Mouse (Mus musculus): ENCODE results near the gene Rsph6a. TPM values are rescaled to one million over a fixed set of nuclear protein-coding genes. Genes with fewer than 3 reads are reported as not detected.

Rsph6a gene
- not detected for polyA plus RNA-seq (2017; shearing (Covaris generic))

- ATAC-seq = no peak
Measured at GRCm38 (mm10) chr7:19054047-19054776, at the start of gene Rsph6a. Gene Rsph6a (plus strand): TSS chr7:19054690.

- no peak for ATAC-seq
Measured at GRCm38 (mm10) chr7:19005417-19006121, 48.9 kb upstream of the Rsph6a start.

DNA sequence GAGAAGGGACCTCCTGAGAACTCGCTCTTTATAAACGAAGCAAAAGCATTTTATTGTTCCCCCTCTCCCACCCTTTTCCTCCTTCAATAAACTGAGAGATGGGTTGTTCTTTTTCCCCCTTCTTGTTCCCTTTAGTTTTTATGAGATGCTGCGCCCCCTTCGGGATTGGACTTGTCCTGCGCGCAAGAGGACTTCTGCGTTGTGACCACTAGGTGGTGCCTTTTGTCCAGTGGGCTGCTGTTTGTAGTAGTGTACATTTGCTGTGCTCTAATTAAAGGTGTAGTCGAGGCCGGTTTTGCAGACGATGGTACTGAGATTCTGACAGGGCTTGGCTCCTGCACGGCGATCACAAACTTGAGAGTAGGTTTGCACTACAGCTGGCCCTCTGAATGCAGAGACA, 48.0 kb upstream of the Rsph6a start:
- ATAC-seq = peak; percentile 38

GRCm38 (mm10) chr7:19007026-19007977, 47.2 kb upstream of the Rsph6a start:
- ATAC-seq = no peak

GRCm38 (mm10) chr7:19010581-19010980, 43.9 kb upstream of the Rsph6a start:
- ATAC-seq = no peak

- ATAC-seq = no peak
Measured at GRCm38 (mm10) chr7:19012025-19012621, 42.4 kb upstream of the Rsph6a start.

DNA sequence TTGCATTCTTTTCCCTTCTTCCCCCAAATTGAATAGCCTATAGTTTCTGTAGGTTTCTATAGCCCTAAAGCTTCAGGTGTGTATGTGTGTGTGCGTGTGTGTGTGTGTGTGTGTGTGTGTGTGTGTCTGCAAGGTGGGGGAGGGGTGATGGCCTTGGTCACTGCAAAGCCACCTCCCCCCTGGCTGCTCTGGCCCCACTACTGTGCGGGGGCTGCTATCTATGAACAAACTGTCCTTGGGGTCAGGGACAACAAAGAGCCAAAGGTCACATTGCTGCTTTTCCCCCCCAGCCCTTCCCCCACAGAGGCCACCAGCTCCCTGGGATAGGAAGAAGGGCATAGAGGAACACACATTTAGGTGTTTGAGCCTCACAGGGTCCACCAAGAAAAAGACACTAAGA, 41.6 kb upstream of the Rsph6a start:
- ATAC-seq = no peak

DNA sequence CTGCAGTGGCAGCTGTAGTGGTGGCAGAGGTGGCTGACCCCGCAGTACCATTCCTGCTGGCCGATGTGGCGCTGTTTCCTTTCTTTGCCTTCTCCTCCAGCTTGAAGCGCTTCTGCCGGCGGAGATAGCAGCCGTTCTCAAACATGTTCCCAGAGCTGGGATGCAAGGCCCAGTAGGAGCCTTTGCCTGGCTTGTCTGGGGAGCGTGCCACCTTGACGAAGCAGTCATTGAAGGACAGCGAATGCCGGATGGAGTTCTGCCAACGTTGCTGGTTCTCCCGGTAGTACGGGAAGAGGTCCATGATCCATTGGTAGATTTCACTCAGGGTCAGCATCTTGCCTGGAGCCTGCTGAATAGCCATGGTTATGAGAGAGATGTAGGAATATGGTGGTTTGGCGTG, 40.0 kb upstream of the Rsph6a start:
- ATAC-seq = no peak

DNA sequence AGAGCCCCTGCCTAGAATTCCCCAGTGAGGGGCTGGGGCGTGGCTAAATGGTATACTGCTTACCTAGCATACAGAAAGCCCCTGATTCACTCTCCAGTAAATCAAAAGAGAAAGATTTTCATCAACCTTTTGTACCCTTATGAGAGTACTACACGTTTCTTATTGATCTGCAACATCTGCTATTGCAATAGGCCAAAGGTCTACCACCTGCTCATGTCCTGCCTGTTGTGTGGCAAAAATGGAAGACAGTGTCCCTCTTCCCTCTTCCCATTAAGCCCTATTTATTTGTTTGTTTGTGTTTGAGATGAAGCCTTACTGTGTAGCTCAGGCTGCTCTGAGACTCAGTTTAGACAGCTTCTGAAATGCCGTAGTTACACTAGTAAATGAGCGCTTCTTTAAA, 38.4 kb upstream of the Rsph6a start:
- ATAC-seq = no peak

GRCm38 (mm10) chr7:19017909-19018308, 36.6 kb upstream of the Rsph6a start:
- no peak for ATAC-seq

DNA sequence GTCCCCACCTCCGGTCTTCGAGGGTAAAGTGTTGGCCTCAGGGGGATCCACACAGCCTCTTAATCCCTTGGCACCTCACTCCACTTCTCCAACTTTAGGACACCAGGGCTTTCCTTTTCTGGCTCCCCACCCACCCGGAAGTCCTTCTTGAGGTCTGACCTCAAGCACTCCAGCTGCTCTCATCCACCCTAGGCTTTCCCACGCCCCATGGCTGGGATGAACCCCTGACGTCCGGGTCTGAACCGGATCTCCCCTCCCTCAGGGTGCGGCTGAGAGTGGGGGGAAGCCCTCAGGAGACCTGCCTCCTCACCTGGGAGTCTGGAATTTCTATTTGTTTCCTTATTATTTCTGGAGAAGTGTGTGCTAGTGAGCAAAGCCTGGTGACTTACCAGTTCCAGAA, 33.4 kb upstream of the Rsph6a start:
- ATAC-seq = no peak

- ATAC-seq = no peak
Measured at GRCm38 (mm10) chr7:19022189-19022958, 32.1 kb upstream of the Rsph6a start.

DNA sequence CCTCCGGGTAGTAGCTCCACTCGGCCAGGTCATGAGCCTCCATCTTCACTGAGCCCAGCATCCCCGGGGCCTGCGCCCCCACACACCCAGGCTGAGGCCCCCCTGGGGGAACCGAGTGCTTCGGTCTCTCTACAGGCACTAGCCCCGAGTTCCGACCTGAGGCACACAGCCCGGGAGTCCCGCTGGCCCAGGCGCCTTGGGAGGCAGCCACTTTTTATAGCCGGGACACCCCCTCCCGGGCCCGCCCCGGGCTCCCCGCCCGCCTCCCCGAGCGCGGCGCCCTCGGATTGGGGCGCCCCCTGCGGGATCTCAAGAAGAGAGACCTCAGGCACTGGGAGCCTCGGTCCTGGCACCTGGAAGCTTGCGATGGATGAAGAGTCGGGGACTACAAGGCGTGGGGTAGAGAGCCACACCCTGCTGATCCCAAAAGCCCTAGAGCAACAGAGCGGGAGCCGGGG, 31.1 kb upstream of the Rsph6a start, which contains the start of gene Foxa3:
Gene Foxa3 (minus strand): TSS at position 182 of the 458 bp plus-strand sequence.
- peak; percentile 23 for ATAC-seq

GRCm38 (mm10) chr7:19024096-19024506, 30.4 kb upstream of the Rsph6a start, which contains the start of gene Sympk:
Gene Sympk (plus strand): TSS chr7:19024377.
- peak; percentile 95 for ATAC-seq

- no peak for ATAC-seq
Measured at GRCm38 (mm10) chr7:19024581-19025255, 29.8 kb upstream of the Rsph6a start.

GRCm38 (mm10) chr7:19028067-19028466, 26.4 kb upstream of the Rsph6a start:
- no peak for ATAC-seq

- ATAC-seq = peak; percentile 66
Measured at GRCm38 (mm10) chr7:19029084-19029653, 25.3 kb upstream of the Rsph6a start.

DNA sequence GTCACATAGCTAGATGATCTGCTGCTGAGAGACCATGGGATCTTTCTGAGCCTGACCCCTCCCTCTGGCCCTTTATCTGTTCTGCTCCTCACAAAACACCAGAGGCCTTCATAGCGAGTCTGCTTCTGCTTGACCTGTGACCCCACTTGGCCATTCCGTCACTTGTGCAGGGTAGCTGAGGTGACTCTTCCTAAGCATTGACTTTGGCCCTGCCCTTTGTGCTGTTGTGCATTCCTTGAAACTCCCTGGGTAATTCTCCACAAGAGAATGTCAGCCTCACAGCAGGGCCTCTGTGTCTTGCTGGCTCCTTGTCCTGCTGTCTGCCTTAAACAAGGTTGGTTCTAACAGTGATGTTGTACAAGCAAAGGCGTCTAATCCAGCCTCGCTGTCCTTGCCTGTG, 22.8 kb upstream of the Rsph6a start:
- no peak for ATAC-seq

DNA sequence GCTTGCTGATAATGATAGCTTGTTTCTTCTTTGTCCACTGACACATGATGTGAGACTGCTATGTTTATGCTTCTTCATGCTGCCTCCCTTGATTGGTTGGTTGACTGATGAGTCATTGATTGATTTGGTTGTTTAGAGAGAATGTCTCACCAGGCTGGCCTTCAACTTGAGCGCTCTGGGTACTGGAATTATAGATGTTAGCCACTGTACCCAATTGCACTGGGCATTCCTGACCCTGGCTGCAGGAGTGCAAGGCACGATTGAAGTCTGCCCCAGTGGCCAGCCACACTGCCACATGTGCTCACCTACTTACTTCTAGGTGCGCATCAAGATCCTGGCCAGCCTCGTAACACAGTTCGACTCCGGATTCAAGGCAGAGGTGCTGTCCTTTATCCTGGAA, 9.9 kb upstream of the Rsph6a start:
- no peak for ATAC-seq

DNA sequence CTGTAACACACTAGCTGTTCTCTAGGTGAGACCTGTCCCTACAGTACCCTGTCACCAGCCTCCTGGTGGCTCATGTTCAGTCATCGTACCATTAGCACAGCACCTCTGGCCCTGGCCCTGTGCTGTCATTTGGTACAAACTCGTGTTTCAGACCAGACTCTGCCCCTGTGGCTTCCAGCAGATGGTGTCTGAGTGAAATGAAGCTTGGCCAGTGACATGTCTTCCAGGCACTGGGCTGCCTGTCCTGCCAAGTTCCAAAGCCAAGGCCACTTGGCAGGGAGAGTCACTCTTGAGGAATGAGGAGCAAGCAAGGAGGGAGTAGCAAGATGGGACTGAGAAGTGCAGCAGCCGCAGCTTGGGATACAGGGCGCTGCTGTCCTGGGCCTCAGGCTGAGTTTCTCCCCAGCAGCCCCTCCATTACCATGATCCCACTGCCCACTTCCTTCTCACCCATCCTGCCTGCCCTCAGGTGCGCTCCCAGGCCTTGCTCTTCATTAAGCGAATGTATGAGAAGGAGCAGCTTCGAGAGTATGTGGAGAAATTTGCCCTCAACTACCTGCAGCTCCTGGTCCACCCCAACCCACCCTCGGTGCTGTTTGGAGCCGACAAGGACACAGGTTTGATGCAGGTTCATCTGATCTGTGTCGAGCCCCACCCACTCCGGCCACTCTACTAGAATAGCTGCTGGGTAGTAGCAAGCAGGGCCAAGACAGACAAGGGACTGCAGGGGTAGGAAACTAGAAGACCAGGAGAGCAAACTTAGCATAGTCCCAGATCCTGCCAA, 8.0 kb upstream of the Rsph6a start:
- no peak for ATAC-seq
